Mouse (Mus musculus) erythroblast, embryonic 14.5 days (primary cell): ENCODE data around the gene Tmigd1. TPM values are rescaled to one million over a fixed set of nuclear protein-coding genes. Genes with fewer than 3 reads are reported as not detected.
"Not testable (repeated sequence)": the region's sequence is repeated elsewhere in the genome, so short reads cannot be mapped to it uniquely, and the experiment has no call there.

ENCODE experiments used
- H3K27me3 ChIP-seq: 2 replicates; pipeline ENCODE4 v1.6.1; 2012; ENCODE audit warnings: inconsistent platforms; ENCODE audit not compliant: control insufficient read depth
- H3K36me3 ChIP-seq: 2 replicates; pipeline ENCODE4 v1.6.1; 2012; ENCODE audit warnings: mild to moderate bottlenecking, inconsistent platforms; ENCODE audit not compliant: control insufficient read depth
- H3K4me1 ChIP-seq: 2 replicates; pipeline ENCODE4 v1.6.1; 2012; ENCODE audit warnings: inconsistent platforms; ENCODE audit not compliant: control insufficient read depth
- H3K4me3 ChIP-seq: replicated peaks from 2 replicates; pipeline ENCODE3; 2012; ENCODE audit warnings: moderate library complexity, mild to moderate bottlenecking, inconsistent platforms
- H3K9me3 ChIP-seq: 2 replicates; pipeline ENCODE4 v1.6.1; 2012; ENCODE audit warnings: low read length, inconsistent platforms, mixed read lengths; ENCODE audit not compliant: control insufficient read depth
- GATA1 ChIP-seq: IDR thresholded peaks from 2 replicates; pipeline ENCODE4 v1.6.1; 2012; ENCODE audit warnings: low read length, inconsistent platforms, mixed read lengths
- TAL1 ChIP-seq: IDR thresholded peaks from 3 replicates; pipeline ENCODE4 v1.6.1; 2012; ENCODE audit warnings: low read length, inconsistent platforms, mixed read lengths
- polyA plus RNA-seq: library from polyadenylated mRNA; stranded (reverse); fragments of >175 nt; gene quantifications from 2 replicates; pipeline ENCODE4 v1.2.3, GENCODE M21; 2012

Tmigd1 gene
- polyA plus RNA-seq, 1 experiment: not detected

DNA sequence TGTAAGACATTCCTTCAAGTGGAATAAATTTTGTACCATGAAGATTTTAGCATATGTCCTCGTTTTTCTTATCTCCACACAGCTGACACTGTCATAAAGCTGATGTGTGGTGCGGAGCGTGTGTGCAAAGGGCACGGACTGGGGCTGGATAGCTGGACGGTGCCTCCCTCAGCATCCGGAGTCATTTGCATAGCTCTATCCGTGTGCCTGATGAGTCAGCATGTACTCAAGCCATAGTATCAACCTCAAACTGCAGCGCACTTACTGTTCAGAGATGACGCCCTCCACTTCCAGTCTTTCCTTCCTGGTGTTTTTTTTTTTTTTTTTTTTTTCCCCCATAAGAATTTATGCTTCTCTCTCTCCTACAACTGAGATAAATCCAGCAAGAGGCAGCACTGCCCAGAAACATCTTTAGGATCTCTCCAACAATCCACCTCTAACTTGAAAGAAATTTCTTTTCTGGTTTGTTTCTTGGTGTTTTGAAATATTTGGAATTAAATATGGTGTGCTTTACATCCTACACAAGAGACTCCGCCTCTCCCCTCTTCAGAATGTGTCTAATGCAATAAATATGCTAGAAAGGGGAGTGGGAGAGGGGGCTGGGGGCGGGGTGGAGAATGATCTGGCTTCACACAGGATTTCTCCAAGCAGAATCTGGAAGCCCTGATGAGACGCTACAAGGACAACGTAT is 14.7 kb downstream of the Tmigd1 start:
- Histone ChIP-seq H3K4me3 (no peak overlapping the region), H3K36me3 (no peaks in the 10 kb centered on the region), H3K27me3 (peaks cover 2% of the 10 kb centered on the region; the same call in 1 of the 2 replicates), H3K9me3 (no peaks in the 10 kb centered on the region), H3K4me1 (peaks cover 2% of the 10 kb centered on the region; the same call in 1 of the 2 replicates)
- no peak; the same call in 2 of the 3 replicates for TF ChIP-seq TAL1
- TF ChIP-seq GATA1: no peak

- no peaks in the 10 kb centered on the region for H3K36me3 ChIP-seq
- peaks cover 2% of the 10 kb centered on the region; the same call in 1 of the 2 replicates for H3K4me1 ChIP-seq
- TF ChIP-seq GATA1 (no peak), TAL1 (no peak)
- H3K9me3 ChIP-seq: no peaks in the 10 kb centered on the region
- H3K4me3 ChIP-seq: no peak overlapping the region
- peaks cover 2% of the 10 kb centered on the region; the same call in 1 of the 2 replicates for H3K27me3 ChIP-seq
These were observed 15.2 kb downstream of the Tmigd1 start for GRCm38 (mm10) chr11:76917230-76917548.

- no peak for TF ChIP-seq TAL1
- TF ChIP-seq GATA1: no peak
- peaks cover 2% of the 10 kb centered on the region; the same call in 1 of the 2 replicates for H3K4me1 ChIP-seq
- no peak overlapping the region for H3K4me3 ChIP-seq
- no peaks in the 10 kb centered on the region for H3K9me3 ChIP-seq
- H3K27me3 ChIP-seq: peaks cover 3% of the 10 kb centered on the region; the same call in 1 of the 2 replicates
- H3K36me3 ChIP-seq: no peaks in the 10 kb centered on the region
These were observed 18.6 kb downstream of the Tmigd1 start for GRCm38 (mm10) chr11:76920607-76921006.

GRCm38 (mm10) chr11:76924759-76925236 is 22.8 kb downstream of the Tmigd1 start, which contains the start of gene Blmh:
Blmh (plus strand) TSS chr11:76924809.
- no peak for TF ChIP-seq GATA1
- no peak for TF ChIP-seq TAL1
- no peak within 1 kb of the TSS for H3K4me3 ChIP-seq
- H3K36me3 ChIP-seq: no peaks in the 10 kb centered on the region
- H3K4me1 ChIP-seq: no peaks in the 10 kb centered on the region
- H3K9me3 ChIP-seq: no peaks in the 10 kb centered on the region
- H3K27me3 ChIP-seq: peaks cover 3% of the 10 kb centered on the region; the same call in 1 of the 2 replicates

- not testable (repeated sequence) for H3K9me3 ChIP-seq, H3K36me3 ChIP-seq, H3K27me3 ChIP-seq, H3K4me3 ChIP-seq, H3K4me1 ChIP-seq
These were observed 26.6 kb downstream of the Tmigd1 start for GRCm38 (mm10) chr11:76928586-76928985.

GRCm38 (mm10) chr11:76933209-76933608 is 31.2 kb downstream of the Tmigd1 start:
- Histone ChIP-seq H3K4me1 (no peaks in the 10 kb centered on the region), H3K4me3 (no peak overlapping the region), H3K27me3 (no peaks in the 10 kb centered on the region; the same call in 1 of the 2 replicates), H3K36me3 (no peaks in the 10 kb centered on the region), H3K9me3 (peaks cover 2% of the 10 kb centered on the region; the same call in 1 of the 2 replicates)
- no peak for TF ChIP-seq GATA1
- TF ChIP-seq TAL1: no peak

GRCm38 (mm10) chr11:76936578-76936977 is 34.6 kb downstream of the Tmigd1 start:
- Histone ChIP-seq H3K4me1 (peaks cover 2% of the 10 kb centered on the region; the same call in 1 of the 2 replicates), H3K9me3 (peaks cover 2% of the 10 kb centered on the region; the same call in 1 of the 2 replicates), H3K4me3 (no peak overlapping the region), H3K27me3 (peaks cover 2% of the 10 kb centered on the region; the same call in 1 of the 2 replicates), H3K36me3 (no peaks in the 10 kb centered on the region)
- TF ChIP-seq GATA1 (no peak), TAL1 (no peak)

GRCm38 (mm10) chr11:76944839-76945238 is 42.9 kb downstream of the Tmigd1 start:
- TF ChIP-seq TAL1 (no peak), GATA1 (no peak)
- Histone ChIP-seq H3K4me3 (peak overlapping the region; percentile 85), H3K27me3 (peaks cover 6% of the 10 kb centered on the region; the same call in 1 of the 2 replicates), H3K9me3 (no peaks in the 10 kb centered on the region), H3K36me3 (peaks cover 11% of the 10 kb centered on the region), H3K4me1 (peaks cover 28% of the 10 kb centered on the region)

DNA sequence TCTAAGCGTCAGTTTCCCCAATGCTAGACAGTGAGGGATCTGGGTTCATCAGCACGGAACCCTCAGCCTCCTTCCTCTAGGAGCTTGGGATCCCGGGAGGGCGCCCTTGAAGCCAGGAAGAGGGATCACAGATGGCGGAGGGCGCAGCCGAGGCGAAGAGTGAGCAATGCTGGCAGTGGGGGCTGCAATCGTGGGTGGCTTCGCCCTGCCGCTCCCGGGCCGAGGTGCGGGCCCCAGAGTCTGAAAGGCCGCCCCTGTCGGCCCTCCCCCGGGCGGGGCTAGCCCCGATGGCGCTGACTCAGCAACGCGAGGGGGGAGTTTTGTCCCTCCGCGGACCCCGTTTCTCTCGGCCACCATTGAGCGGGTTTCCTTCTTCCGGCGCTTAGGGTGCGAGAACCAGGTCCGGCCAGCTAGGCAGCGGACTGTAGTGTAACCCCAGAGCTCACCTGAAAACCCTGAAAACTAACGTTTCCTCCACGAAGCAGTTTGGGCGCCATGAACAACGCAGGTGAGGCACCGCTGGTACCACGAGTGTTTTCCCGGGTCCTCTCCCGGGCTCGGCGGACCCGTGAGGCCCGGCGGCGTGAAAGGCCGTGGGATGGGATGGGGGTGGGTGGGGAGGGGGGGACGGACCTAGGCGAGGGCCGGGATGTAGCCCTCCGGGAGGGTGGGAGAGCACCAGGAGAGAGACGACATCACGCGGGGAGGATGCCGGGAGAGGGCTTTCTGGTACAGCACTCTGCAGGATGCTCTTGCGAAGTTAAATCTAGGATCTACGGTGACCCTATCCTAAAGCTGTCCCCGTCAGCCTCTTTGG is 43.6 kb downstream of the Tmigd1 start:
- H3K4me1 ChIP-seq: peaks cover 26% of the 10 kb centered on the region
- H3K4me3 ChIP-seq: peak overlapping the region; percentile 85
- H3K9me3 ChIP-seq: no peaks in the 10 kb centered on the region
- peaks cover 14% of the 10 kb centered on the region for H3K36me3 ChIP-seq
- H3K27me3 ChIP-seq: peaks cover 4% of the 10 kb centered on the region; the same call in 1 of the 2 replicates
- no peak for TF ChIP-seq TAL1
- TF ChIP-seq GATA1: no peak
